In the genomic region with DNA sequence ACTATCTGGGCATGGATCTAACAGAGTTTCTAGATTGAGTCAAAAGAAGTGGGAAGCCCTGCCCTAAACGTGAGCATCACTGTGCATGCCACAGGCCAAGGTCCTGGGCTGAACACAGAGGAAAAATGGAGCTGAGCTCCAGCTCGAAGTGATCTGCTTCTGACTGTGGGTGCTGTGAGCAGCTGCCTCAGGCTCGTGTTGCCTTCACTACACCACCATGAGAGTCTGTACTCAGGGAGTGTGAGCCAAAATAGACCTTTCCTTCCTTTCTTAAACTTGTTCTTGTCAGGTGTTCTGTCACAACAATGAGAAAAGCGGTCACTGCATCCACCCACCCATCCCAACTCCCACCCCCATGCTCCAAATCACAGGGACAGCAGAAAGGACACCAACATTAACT, we compare ENCODE assay signal across 37 mouse cellular contexts. TPM values are rescaled to one million over a fixed set of nuclear protein-coding genes. Genes with fewer than 3 reads are reported as not detected.
"Had no signal": no experiment of that assay in that cellular context is flagged by ENCODE, and none has a peak within 500 bp of the region (broad histone marks: within the 10 kb centered on the region; RNA-seq: fewer than 3 reads in every experiment).

No protein-coding gene starts in this region.

- DNase-seq: left cerebral cortex, postnatal 4 days; liver; liver, embryonic 13.5 days; liver, postnatal 0 days; lung, adult 18-20 months; lung, adult 2 months; lung, embryonic 14.5 days; lung, postnatal 10 days; lung, postnatal 14 days; lung, postnatal 36 days; lung, postnatal 4 days; midbrain, embryonic 14.5 days had no signal

- H3K9me3 ChIP-seq: limb, embryonic 10.5 days; limb, embryonic 12.5 days; limb, embryonic 13.5 days; limb, embryonic 15.5 days; liver, embryonic 12.5 days; liver, embryonic 13.5 days; liver, embryonic 15.5 days; lung, embryonic 15.5 days; midbrain, embryonic 10.5 days; midbrain, embryonic 12.5 days; midbrain, embryonic 13.5 days; midbrain, embryonic 15.5 days; neural tube, embryonic 12.5 days had no signal

- H3K36me3 ChIP-seq: limb, embryonic 10.5 days; limb, embryonic 12.5 days; limb, embryonic 13.5 days; limb, embryonic 15.5 days; liver, embryonic 12.5 days; liver, embryonic 13.5 days; liver, embryonic 15.5 days; lung, embryonic 15.5 days; midbrain, embryonic 10.5 days; midbrain, embryonic 12.5 days; midbrain, embryonic 13.5 days; midbrain, embryonic 15.5 days; neural tube, embryonic 12.5 days had no signal

- H3K27me3 ChIP-seq: limb, embryonic 12.5 days; limb, embryonic 15.5 days; liver, embryonic 13.5 days; liver, embryonic 15.5 days; lung, embryonic 15.5 days; megakaryocyte, embryonic 14.5 days; midbrain, embryonic 13.5 days; midbrain, embryonic 15.5 days; neural tube, embryonic 12.5 days had no signal

- H3K9ac ChIP-seq: limb, embryonic 12.5 days; limb, embryonic 13.5 days; limb, embryonic 15.5 days; liver, embryonic 12.5 days; liver, embryonic 13.5 days; liver, embryonic 14.5 days; liver, embryonic 15.5 days; liver, postnatal 0 days; lung, embryonic 14.5 days; lung, embryonic 15.5 days; midbrain, embryonic 12.5 days; midbrain, embryonic 13.5 days; midbrain, embryonic 15.5 days; neural tube, embryonic 12.5 days had no signal

- H3K4me2 ChIP-seq: limb, embryonic 12.5 days; limb, embryonic 13.5 days; limb, embryonic 15.5 days; liver, embryonic 11.5 days; liver, embryonic 12.5 days; liver, embryonic 13.5 days; liver, embryonic 15.5 days; lung, embryonic 14.5 days; lung, embryonic 15.5 days; midbrain, embryonic 11.5 days; midbrain, embryonic 12.5 days; midbrain, embryonic 13.5 days; midbrain, embryonic 15.5 days; neural tube, embryonic 12.5 days had no signal

- H3K4me1 ChIP-seq: limb, embryonic 10.5 days; limb, embryonic 15.5 days; liver, embryonic 12.5 days; liver, embryonic 13.5 days; liver, embryonic 15.5 days; megakaryocyte, embryonic 14.5 days; midbrain, embryonic 15.5 days; neural tube, embryonic 12.5 days had no signal

- H3K4me3 ChIP-seq: limb, embryonic 10.5 days; limb, embryonic 12.5 days; limb, embryonic 13.5 days; limb, embryonic 15.5 days; liver, embryonic 12.5 days; liver, embryonic 13.5 days; liver, embryonic 15.5 days; lung, embryonic 15.5 days; megakaryocyte, embryonic 14.5 days; midbrain, embryonic 10.5 days; midbrain, embryonic 12.5 days; midbrain, embryonic 13.5 days; midbrain, embryonic 15.5 days; myocyte; neural tube, embryonic 12.5 days had no signal

- H3K27ac ChIP-seq: limb, embryonic 10.5 days; limb, embryonic 12.5 days; limb, embryonic 13.5 days; limb, embryonic 15.5 days; liver, embryonic 12.5 days; liver, embryonic 13.5 days; liver, embryonic 14.5 days; liver, embryonic 15.5 days; lung, embryonic 15.5 days; macrophage; midbrain, embryonic 10.5 days; midbrain, embryonic 12.5 days; midbrain, embryonic 13.5 days; midbrain, embryonic 15.5 days; neural tube, embryonic 12.5 days had no signal

- ATAC-seq: liver, embryonic 12.5 days; liver, postnatal 0 days; lung, postnatal 0 days; midbrain, embryonic 13.5 days; midbrain, embryonic 15.5 days; midbrain, embryonic 16.5 days had no signal

RNA-seq across cellular contexts. Expression of gene Ryr2, which starts 27.2 kb away (rescaled TPM):
- total RNA-seq: megakaryocyte progenitor cell, adult 5-6 weeks; megakaryocyte, adult 5-6 weeks; megakaryocyte-erythroid progenitor cell, adult 5-6 weeks; monocyte, adult 5-6 weeks had no signal
- polyA plus RNA-seq: liver, adult 2 months; macrophage; myocyte had no signal
